Mouse (Mus musculus) cortical plate, adult 2 months (tissue): ENCODE measurements around the gene Il17rc.

ENCODE experiments used
- CTCF ChIP-seq: fragments of 200-500 bp; IDR thresholded peaks from 2 replicates; pipeline ENCODE4 v1.5.1; 2011; ENCODE audit warnings: mild to moderate bottlenecking, control low read depth, low read length; ENCODE audit not compliant: insufficient read depth; ENCODE audit errors: extremely low read depth
- POLR2A ChIP-seq: fragments of 200-500 bp; IDR thresholded peaks from 2 replicates; pipeline ENCODE4 v1.6.1; 2011; ENCODE audit warnings: mild to moderate bottlenecking, low read length, control low read depth; ENCODE audit not compliant: insufficient read depth; ENCODE audit errors: extremely low read depth

DNA sequence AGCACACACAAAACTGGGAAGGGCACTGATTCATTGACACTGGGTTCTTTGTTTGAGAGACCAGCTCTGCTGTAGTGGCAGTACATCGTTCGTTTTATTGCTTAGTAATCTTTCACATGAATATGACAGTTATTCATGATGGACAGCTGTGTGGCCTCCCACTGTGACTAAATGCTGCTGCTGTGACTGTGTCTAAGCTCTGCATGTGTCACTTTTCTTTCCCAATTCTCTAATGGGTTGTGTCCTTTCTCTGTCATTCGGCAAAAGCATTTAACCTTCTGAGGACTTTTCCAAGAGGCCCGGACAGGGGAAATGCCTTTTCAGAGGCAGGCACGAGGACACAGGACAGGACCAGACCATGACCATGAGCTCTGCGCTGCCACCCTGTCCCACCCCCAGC, 42.7 kb downstream of the Il17rc start:
- no peak for TF ChIP-seq CTCF
- no peak for TF ChIP-seq POLR2A
